Mouse (Mus musculus) left cerebral cortex, adult 18-20 months (tissue): ENCODE data around the gene Nos1ap. TPM values are rescaled to one million over a fixed set of nuclear protein-coding genes. Genes with fewer than 3 reads are reported as not detected.

Experiments used
- DNase-seq, 2 experiments: peaks; one replicate each; pipeline ENCODE4 v3.0.0; 2021 to 2022; ENCODE audit warnings: low spot score in 2 of 2, mixed read lengths in 1 of 2
- total RNA-seq, 2 experiments: library from RNA; stranded (reverse); gene quantifications; 2 replicates each; pipeline ENCODE4 v1.2.3; 2021

The Nos1ap gene
- total RNA-seq, 2 experiments from 2014 or later = 191 to 200 TPM

GRCm38 (mm10) chr1:170466099-170467009, 123.3 kb downstream of the Nos1ap start:
- DNase-seq = no peak

GRCm38 (mm10) chr1:170462140-170462539, 127.5 kb downstream of the Nos1ap start:
- no peak for DNase-seq

- no peak for DNase-seq
Measured at GRCm38 (mm10) chr1:170459896-170460602, 129.6 kb downstream of the Nos1ap start.

GRCm38 (mm10) chr1:170457673-170458072, 132.0 kb downstream of the Nos1ap start:
- no peak for DNase-seq

GRCm38 (mm10) chr1:170455910-170456700, 133.6 kb downstream of the Nos1ap start:
- DNase-seq = no peak

- no peak for DNase-seq
Measured at GRCm38 (mm10) chr1:170455387-170455786, 134.3 kb downstream of the Nos1ap start.

- no peak for DNase-seq
Measured at GRCm38 (mm10) chr1:170453455-170453854, 136.2 kb downstream of the Nos1ap start.

GRCm38 (mm10) chr1:170448244-170448643, 141.4 kb downstream of the Nos1ap start:
- no peak for DNase-seq

- DNase-seq = no peak
Measured at GRCm38 (mm10) chr1:170445458-170445857, 144.2 kb downstream of the Nos1ap start.

GRCm38 (mm10) chr1:170440367-170440766, 149.3 kb downstream of the Nos1ap start:
- peak in 1 of 2 experiments; percentile 53 for DNase-seq

GRCm38 (mm10) chr1:170438471-170439151, 151.1 kb downstream of the Nos1ap start:
- DNase-seq = no peak

GRCm38 (mm10) chr1:170434146-170434545, 155.5 kb downstream of the Nos1ap start:
- DNase-seq = no peak

GRCm38 (mm10) chr1:170433661-170434060, 156.0 kb downstream of the Nos1ap start:
- DNase-seq = no peak

- no peak for DNase-seq
Measured at GRCm38 (mm10) chr1:170432288-170432687, 157.4 kb downstream of the Nos1ap start.

- DNase-seq = no peak
Measured at GRCm38 (mm10) chr1:170431312-170431711, 158.3 kb downstream of the Nos1ap start.

GRCm38 (mm10) chr1:170430660-170431059, 159.0 kb downstream of the Nos1ap start:
- DNase-seq = no peak

- DNase-seq = no peak
Measured at GRCm38 (mm10) chr1:170429656-170430055, 160.0 kb downstream of the Nos1ap start.

GRCm38 (mm10) chr1:170428141-170428540, 161.5 kb downstream of the Nos1ap start:
- no peak for DNase-seq

- DNase-seq = no peak
Measured at GRCm38 (mm10) chr1:170424258-170424889, 165.3 kb downstream of the Nos1ap start.

- DNase-seq = no peak
Measured at GRCm38 (mm10) chr1:170423048-170423447, 166.6 kb downstream of the Nos1ap start.
